Mouse (Mus musculus) adrenal gland, postnatal 36 days (tissue): ENCODE measurements around the gene Slc9a3r2. TPM values are rescaled to one million over a fixed set of nuclear protein-coding genes. Genes with fewer than 3 reads are reported as not detected.

Source experiments
- DNase-seq, 2 experiments: peaks; one replicate each; pipeline ENCODE4 v3.0.0; 2021; ENCODE audit warnings: mixed read lengths in 1 of 2
- total RNA-seq, 2 experiments: library from RNA; stranded (reverse); gene quantifications; 2 replicates each; pipeline ENCODE4 v1.2.3; 2021

Slc9a3r2 gene
- total RNA-seq, 2 experiments from 2014 or later, result 48.0 to 88.5 TPM

DNA sequence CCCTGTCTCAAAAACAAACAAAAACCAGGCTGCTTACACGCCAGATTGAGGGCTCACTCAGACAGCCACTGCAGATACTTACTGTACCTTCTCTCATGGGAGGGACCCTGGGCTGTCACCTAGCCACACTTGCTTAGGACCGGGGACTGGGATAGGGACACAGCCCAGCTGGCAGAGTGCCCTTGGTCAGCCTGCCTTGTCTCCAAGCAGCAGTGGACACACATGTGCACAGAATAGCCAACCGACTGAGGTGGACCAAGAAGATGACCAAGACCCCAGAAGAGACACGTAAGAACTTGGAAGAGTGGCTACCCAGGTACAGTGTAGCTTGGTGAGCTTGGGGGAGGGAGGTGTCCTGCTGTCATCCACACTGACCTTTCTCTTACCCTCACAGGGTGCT is 11.9 kb downstream of the Slc9a3r2 start:
- DNase-seq, result peak in 1 of 2 experiments; percentile 27

DNA sequence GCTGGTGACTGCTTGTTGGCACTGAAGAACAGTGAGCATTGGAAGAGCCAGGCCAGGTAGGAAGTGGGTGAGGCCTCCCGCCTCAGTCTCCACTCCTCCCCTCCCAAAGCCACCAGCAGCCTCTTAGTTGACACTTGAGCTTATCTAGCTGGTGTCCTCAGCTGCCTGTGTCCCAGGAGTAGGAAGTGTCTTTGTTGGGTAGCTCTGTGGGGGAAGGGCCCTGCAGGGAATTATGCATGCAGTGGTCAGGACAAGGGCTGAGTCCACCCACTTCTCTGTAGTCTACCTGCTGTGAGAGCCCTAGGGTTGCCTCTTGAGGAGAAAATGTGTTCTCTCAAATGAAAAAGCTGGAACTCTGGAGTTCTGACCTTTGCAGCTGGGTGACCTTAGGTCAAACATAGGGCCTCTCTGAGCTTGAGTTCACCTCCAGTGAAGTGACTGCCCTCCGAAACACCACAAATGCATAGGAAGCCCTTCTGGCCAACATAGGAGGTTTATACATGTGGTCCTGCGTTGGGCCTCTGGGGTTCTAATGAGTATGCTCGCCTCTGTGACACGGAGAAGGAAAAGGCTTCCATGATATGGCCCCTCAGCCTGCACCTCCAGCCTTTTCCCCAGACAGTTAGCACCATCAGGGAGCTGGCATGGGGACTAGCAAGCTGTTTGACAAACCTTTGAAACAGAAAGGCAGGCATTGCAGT is 13.2 kb downstream of the Slc9a3r2 start:
- no peak for DNase-seq

DNA sequence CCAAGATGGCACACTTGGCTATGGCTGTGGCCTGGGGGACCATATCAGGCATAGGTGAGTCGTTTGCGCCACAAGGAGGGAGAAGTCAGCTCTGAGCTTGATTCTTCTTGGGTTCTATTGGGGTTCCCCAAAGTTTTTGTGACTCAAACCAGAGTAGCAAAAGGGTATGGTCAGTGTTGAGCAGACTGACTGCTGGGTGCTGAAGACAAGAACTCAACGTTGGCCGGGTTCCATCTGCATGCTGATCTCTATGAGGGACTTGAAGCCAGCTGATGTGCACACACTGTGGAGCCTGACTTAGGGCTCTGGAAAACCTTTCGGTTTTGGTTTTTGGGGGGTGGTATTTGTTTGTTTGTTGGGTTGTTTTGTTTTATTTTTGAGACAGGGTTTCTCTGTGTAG is 14.4 kb downstream of the Slc9a3r2 start:
- no peak for DNase-seq

DNA sequence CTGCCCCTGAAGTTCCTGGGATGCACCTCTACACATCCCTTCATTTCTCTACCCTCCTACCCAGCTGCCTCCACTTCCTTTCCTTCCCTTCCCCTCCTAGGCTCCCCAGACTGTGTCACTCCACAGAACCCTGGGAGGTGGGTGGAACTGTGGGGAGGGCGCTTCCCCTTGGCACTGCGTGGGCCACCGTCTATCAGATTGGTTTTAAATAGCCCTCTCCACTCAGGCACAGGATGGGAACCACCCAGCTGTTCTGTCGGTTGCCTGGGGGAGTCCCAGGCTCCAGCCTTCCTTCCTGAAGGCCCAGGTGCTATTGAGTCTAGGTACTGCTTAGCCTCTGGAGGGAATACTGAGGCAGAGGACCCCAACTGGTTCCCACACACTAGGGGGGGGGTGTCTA is 15.1 kb downstream of the Slc9a3r2 start:
- DNase-seq, result peak; percentile 19 to 43

DNA sequence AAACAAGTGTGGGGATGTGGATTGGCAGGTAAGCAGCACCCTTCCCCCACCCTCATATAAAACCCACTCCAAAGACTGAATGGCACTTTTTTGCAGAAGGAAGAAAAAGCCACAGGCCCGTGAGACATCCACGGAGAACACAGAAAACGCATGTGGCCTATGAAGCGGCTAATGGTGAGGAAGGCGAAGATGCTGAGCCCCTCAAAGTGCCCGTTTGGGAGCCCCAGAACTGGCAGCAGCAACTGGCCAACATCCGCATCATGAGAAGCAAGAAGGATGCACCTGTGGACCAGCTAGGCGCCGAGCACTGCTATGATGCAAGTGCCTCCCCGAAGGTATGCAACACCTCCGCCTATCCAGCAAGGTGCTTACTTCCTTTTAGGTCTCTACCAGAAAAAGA is 16.3 kb downstream of the Slc9a3r2 start:
- DNase-seq, result no peak

DNA sequence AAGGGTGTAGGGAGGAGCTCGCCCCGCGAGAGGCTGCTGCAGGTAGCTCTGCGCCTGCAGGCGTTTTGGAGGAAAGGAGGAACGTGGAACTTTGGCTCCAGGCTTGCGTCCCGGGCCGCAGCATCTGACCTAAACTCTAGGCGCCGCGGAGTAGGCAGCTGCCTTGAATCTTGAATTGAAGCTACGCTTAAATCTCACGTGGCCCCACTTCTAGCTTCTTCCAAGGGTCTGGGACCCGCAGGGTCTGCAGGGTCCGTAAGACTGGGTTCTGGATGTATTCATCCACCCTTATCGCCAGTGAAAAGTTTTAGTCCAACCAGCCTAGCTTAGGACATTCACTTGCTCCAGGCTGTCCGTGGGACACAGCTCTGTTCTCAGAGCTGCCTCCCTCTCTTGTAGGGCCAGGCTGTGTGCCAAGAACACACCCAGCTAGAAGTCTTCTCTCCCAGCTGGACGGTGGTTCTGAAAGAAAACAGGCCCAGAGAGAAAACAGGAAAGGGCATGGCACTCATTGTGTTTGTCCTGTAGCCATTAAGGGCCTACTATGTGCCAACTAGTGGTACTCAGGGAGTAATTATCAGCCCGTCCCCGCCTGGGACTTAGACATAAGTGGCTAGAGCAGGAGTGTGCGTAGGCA is 17.2 kb downstream of the Slc9a3r2 start:
- peak; percentile 59 to 69 for DNase-seq

DNA sequence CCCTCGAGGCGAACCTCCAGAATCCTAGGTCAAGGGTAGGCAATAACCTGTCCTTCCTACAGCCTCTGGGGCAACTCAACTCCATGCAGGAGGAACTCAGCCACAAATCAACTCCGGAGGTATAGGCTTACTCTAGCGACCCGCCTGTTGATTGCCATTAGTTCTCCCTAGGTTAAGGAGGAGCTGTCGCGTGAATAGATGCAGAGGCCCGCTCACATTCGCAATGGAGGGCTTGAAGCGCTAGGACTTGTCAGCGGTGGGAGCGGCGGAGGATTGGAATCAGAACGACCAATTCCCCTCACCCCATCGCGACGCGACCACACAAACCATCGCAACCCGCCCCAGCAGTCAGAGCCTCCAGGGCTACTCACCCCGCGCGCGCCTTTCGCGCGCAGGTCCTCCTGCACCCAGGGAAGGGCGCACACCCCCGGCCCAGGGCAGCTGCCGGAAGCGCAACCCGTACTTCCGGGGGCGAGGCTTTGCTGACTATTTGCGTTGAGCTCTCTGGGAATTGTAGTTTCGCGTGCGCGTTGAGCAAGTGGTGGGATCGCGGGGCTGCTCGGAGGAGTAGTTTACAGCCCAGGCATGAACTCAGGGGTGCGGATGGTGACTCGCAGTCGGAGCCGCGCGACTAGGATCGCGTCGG is 17.8 kb downstream of the Slc9a3r2 start, which contains the start of the genes Tsc2 and Nthl1:
Tsc2 (minus strand) TSS at position 464 of the 646 bp plus-strand sequence.
Nthl1 (plus strand) TSS at position 514 of the 646 bp plus-strand sequence.
- peak; percentile 90 to 92 for DNase-seq

DNA sequence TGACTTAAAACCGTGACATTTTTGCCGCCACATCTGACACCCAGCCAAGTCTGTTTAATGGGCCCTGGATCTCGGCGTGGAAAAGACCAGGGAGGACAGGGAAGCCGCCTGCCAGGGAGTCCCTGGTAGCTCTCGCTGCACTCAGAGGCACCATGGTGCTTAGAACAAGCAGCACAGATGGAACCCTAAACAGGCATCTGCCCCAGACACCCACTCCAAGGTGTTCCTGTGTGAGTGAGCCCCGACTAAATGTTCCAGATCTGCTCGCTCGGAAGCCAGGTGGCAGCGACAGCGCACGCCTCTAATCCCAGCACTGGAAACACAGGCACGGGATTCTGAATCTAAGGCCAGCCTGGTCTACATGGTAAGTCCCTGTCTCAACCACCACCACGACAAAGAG is 20.1 kb downstream of the Slc9a3r2 start:
- DNase-seq, result no peak

DNA sequence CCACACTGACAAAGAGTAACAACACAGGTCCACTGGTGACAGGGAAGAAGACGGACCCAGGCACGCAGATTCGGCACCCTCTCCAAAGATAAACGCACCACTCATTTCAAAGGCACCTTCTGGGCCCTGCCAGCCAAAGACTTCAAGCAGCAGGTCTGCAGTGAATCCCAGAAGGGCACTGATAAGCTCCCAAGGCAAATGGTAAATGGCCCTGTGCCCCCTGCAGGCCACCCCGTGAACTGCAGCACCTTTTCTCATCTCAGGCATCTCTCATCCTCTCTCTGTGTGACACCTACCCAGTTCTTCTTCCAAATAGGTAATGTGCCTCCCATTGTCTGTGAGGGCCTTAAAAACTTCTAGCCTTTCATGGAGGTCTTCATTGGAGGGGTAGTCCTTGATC is 21.5 kb downstream of the Slc9a3r2 start:
- peak; percentile 72 to 83 for DNase-seq

DNA sequence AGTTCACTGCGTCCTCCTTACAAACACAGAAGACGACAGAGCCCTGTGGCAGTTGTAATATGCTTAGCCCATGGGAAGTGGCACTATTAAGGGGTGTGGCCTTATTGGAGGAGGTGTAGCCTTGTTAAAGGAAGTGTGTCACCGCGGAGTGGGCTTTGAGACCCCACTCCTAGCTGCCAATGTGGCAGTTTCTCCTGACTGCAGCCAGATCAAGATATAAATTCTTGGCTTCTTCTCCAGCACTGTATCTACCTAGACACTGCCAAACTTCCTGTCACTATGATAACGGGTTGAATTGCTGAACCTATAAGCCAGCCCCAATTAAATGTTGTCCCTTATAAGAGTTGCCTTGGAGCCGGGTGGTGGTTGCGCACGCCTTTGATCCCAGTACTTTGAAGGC is 24.7 kb downstream of the Slc9a3r2 start:
- no peak for DNase-seq

DNA sequence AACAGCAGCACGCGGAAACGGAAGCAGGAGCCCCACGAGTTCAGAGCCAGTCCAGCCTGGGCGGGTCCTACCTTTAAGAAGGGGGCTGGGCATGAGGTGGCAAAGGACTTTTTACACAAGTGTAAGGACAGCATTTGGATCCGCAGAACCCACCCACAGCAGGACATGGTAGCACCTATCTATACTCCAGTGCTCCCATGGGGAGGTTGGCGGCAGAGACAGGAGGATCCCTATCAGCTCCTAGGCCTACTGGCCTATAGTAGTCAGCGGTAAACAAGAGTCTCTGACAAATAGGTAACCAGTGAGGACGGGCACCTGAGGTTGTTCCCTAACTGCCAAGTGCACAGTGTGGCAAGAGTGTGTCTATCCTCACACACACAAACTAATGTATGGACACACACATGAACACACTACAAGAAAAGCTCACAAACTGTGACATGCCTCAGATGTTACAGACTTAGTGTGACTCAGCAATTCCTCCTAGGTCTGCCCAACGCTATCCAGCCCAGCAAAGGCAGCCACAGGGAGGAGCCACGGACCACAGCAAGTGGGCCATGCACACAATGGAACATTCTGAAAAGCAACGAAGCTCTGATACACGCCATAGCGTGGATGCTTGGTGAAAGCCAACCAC is 32.4 kb downstream of the Slc9a3r2 start:
- peak in 1 of 2 experiments; percentile 43 for DNase-seq

DNA sequence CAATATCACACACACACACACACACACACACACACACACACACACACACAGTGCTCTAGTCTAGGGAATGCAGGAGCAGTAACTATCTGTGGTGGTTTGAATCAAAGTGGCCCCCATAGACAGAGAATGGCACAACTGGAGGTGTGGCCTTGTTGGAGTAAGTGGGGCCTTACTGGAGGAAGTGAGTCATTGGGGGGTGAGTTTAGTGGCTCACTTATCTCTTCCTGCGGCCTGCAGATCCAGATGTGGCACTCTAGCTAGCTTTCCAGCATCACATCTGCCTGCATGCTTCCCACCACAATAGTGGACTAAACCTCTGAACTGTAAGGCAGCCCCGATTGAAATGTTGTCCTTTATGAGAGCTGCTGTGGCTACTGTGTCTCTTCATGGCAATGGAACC is 39.4 kb downstream of the Slc9a3r2 start:
- no peak for DNase-seq

DNA sequence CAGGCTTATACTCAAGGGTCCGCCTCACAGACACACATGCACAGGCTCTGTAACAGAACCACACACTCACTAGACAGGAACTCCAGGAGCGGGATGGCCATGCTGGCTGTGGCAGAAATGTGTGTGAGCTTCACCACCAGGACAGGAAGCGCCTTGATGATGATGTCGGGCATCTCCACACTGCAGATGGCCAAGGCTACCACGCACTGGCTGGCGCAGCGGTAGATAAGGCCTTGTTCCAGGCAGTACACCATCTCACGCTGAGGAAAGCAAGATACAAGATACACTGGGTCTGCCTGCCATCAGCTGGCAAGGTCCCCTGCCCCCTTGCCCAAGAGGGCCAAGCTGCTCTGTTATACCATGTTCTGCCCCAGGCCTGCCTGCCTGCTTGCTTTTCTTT is 41.3 kb downstream of the Slc9a3r2 start:
- DNase-seq, result no peak

DNA sequence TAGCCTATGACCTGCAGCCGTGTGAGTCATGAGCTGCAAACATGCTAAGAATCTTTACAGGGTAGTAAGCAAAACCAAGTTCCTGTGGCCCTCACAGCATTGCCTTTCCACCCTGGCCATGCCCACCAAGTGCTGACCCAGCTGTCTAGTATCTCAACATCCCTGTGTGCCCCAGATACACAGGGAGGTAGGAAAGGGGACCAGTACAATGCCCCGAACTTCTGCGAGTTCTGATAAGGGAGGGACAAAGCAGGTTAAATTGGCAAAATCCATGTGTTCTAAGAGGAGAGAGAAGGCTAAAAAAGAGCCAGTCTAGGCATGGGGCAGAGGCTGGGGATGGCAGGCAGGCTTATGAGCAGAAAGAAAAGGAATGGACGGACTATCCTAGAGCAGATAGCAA is 41.8 kb downstream of the Slc9a3r2 start:
- no peak for DNase-seq

DNA sequence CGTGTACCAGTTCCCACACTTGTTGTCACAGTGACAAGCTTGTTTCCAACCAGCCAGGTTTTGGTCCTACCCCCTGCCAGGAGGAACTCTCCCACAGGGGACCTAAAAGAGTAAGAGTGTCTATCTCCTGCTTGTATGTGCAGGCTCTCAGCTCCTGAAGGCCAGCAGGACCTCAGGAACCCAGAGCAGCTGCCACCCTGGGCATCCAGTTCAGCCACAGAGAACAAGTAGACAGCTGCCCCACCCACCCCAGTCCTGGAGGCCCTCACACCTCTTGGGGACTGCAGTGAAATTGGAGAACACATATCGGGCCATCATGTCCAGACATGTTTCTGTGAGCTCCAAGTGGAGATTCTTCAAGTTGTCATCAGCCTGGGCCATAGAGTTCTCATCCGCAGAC is 45.6 kb downstream of the Slc9a3r2 start:
- DNase-seq, result no peak

DNA sequence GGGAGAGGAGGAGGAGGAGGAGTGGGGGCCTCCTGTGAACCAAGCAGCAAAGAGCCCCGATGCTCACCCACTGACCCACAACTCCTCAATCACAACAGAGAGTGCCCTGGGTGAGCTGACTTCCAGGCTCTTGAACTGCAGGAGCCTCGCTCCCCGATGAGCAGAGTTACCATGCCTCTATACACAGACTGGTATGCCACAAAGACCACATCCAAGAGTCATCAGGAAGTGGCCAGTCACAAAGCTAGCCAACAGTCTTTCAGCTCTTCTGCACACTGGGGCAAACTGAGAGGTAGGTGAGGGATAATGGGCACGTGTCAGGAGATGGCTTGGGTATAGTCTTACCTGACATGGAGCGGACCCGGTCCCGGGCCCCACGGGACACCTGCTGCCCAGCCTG is 46.2 kb downstream of the Slc9a3r2 start:
- no peak for DNase-seq

DNA sequence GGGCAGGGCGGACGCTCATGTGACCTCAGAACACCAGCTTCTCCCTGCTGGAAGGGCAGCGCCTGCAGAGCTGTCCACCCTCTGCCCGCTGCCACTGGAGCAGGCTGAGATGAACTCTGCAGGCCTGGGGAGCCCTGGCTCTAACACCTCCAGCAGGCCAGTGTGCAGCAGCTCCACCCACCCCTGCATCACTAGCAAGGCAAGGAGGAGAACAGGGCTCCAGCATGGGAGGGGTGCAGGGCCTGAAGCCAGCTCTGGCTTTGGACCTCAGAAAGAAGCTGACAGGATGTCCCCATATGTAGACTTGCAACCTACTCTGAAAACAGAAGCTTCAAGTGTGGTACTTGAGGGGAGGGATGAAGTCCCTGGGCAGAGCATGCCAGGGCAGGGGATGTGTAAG is 49.6 kb downstream of the Slc9a3r2 start:
- no peak for DNase-seq

DNA sequence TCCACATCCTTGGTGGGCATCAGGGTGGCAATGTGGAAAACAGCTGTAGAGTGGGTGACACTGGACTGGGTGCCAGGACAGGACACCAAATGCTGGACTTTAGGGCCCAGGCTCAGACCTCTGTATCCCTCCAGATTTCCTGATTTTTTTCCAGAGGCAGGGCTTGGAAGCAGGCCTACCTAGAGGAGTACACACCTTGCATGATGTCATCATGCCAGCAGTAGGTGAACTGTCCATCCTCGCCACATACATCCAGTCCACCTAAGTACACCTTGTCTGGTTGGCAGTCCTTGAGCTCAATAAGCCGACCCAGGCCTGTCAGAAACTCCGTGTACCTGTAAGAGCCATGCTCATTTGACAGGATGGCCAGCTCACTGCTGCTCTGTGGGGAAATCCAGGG is 52.1 kb downstream of the Slc9a3r2 start:
- DNase-seq, result no peak

DNA sequence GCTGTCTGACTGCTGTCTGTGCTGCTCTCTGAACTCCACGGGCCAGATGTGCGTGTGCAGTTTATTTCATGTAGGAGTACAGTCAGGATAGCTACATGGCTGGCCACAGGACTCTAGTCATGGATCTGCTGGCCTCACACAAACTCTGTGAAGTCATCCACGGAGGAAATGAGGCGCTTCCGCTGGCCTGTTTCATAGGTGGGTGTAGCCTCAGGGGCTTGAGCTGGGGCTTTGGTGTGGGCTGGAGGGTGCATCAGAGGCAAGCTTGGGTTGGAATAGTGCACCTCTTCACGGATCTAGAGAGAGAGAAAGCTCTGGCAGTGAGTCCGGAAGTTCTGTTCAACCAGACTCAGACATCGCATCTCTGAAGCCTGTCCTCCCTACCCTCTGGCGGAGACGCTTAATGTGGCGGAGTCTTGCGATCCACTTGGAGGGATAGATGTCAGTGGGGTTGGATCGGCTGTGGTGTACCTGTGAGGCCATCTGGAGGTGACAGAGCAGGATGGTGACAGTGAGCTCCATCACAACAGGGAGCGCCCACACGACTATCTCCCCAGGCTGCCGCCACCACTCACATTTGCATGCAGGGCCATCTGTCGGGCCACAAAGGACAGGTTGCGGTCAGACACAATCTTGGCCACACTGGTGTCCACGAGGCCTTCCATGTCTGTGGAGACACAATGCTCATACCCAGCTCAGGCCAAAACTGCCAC is 53.5 kb downstream of the Slc9a3r2 start:
- DNase-seq, result no peak

DNA sequence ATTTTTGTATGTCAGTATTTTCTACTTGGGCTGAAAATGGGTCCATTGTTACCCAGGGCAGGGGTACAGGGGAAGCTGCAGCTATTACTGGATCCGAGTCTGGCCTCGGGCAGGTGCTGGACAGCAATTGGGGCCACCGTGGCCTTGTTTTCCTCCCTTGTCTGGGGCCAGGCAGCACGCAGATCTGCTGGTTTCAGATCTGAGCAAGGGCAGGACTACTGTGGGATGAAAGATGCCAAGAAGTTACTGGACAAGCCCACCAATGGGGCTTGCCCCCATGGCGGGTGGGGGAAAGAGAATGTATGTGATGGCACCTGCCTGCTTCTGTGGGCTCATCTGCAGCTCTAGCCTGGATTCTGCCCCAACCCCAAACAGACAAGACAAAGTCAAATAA is 54.1 kb downstream of the Slc9a3r2 start:
- no peak for DNase-seq

DNA sequence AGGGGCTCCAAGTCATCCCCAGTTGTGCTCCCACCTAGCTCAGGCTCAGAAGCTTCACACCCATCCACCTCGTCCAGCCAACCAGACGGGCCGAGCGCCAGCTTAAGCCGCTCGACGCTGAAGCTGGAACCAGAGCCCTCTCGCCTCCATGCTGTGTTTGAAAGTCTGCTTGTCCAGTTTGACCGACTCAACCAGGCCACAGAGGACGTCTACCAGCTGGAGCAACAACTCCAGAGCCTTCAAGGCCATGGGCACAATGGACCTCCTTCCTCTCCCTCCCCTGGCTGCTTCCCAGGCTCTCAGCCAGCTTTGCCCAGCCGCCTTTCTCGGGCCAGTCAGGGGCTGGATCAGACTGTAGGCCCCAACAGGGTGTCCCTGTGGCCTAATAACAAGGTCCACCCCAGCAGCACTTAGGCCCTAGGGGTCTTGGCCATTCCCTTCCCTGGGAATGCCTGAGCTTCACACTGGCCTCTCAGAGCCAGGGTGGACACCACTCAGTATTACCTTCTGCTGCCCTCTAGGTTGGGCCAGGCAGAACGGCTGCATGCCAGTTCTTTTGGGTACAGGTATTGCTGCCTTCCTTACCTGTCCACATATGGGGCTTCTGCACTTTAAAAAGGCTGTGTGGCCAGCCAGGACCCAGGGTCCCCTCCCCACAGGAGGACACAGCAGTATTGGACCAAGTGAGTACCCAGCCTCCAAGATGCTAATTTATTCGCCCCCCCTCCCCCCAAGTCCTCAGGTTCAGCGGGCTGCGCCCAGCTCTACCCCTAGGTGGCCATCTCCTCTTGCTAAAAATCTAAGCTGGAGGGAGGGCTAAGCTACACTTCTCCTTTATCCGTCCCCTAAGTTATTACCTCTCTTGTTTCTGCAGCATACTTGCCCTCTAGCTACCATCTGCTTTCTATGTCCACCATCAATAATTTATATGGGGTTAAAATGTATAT is 54.7 kb downstream of the Slc9a3r2 start:
- DNase-seq, result peak; percentile 18 to 35
